Mouse (Mus musculus) limb, embryonic 15.5 days (tissue): ENCODE data around the gene Padi4. TPM values are rescaled to one million over a fixed set of nuclear protein-coding genes. Genes with fewer than 3 reads are reported as not detected.

Experiments used
- ATAC-seq: fragments of 200-750 bp; cut with Nextera tagmentation; 2 replicates; pipeline ENCODE4 v1.8.0; 2017; ENCODE audit warnings: low read depth, moderate TSS enrichment; ENCODE audit not compliant: insufficient number of reproducible peaks, low FRiP score, low TSS enrichment
- H3K27ac ChIP-seq: fragments of 300-500 bp; sonication (generic); 2 replicates; pipeline ENCODE4 v1.5.1; 2015; ENCODE audit warnings: moderate library complexity, mild to moderate bottlenecking, inconsistent platforms
- H3K27me3 ChIP-seq: fragments of 300-500 bp; sonication (generic); 2 replicates; pipeline ENCODE4 v1.6.1; 2015; ENCODE audit warnings: inconsistent platforms
- H3K36me3 ChIP-seq: fragments of 300-500 bp; sonication (generic); 2 replicates; pipeline ENCODE4 v1.6.1; 2015; ENCODE audit warnings: inconsistent platforms
- H3K4me1 ChIP-seq: fragments of 300-500 bp; sonication (generic); 2 replicates; pipeline ENCODE4 v1.6.1; 2015; ENCODE audit warnings: inconsistent platforms
- H3K4me2 ChIP-seq: fragments of 300-500 bp; sonication (generic); 2 replicates; pipeline ENCODE4 v1.6.1; 2015; ENCODE audit warnings: mild to moderate bottlenecking, inconsistent platforms
- H3K4me3 ChIP-seq: fragments of 300-500 bp; sonication (generic); 2 replicates; pipeline ENCODE4 v1.5.1; 2015; ENCODE audit warnings: mild to moderate bottlenecking, inconsistent platforms
- H3K9ac ChIP-seq: fragments of 300-500 bp; sonication (generic); 2 replicates; pipeline ENCODE4 v1.6.1; 2015; ENCODE audit warnings: inconsistent platforms
- H3K9me3 ChIP-seq: fragments of 300-500 bp; sonication (generic); 2 replicates; pipeline ENCODE4 v1.6.1; 2016; ENCODE audit warnings: inconsistent platforms
- WGBS: fragments of 180-500 bp; shearing (Covaris S2); methylation state at CpG from one replicate; pipeline ENCODE4 v1.1.7; 2015; 5-methylcytosine and 5-hydroxymethylcytosine counted together
- polyA plus RNA-seq: library from polyadenylated mRNA; unstranded; fragments of >200 nt; fragmentation: Nextera tagmentation; extraction: Ambion mirVana; gene quantifications from 2 replicates; pipeline ENCODE4 v1.2.1, GENCODE M21; 2015

The Padi4 gene
- polyA plus RNA-seq: 0.19 and 0.56 TPM in 2 replicates

DNA sequence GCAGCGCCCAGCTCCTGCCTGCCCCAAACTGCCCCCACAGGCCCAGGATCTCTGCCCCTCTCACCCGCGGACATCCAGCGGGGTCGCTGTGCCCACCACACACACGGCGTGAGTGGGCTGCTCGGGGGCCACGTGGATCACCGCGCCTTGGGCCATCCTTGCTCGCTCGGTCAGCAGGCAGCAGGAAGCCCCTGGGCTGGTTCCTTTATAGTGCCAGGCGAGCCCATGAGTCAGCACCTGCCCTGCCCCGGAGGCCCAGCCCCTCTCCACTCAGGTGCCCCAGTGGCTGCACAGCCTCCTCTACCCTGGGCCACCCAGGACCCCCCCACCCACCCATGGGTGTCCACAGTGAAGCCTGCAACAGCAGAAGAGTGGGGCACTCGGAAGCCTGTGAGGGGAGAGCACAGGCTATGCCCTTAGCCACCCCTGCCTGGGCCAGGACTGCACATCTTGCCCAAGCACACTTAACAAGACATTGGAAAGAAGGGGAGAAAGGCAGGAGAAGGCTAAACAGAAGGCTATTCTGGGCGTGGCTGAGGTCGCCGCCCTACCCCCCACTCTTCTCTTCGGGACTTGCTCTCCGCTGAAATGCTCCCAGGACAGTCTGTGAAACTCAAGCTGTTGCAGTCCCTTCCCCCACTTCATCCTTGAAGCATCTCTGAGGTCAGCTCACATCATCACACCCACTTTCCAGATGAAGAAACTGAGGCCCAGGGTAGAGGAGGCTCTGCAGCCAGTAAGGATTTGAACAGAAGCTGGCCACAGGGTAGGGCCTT, at the start of gene Padi4:
Padi4 (minus strand) TSS at position 212 of the 776 bp plus-strand sequence.
- Histone ChIP-seq H3K27me3 (no peaks in the 10 kb centered on the region), H3K4me2 (no peak within 1 kb of the TSS), H3K36me3 (no peaks in the 10 kb centered on the region), H3K9ac (no peak within 1 kb of the TSS), H3K27ac (no peak within 1 kb of the TSS), H3K4me3 (no peak within 1 kb of the TSS), H3K4me1 (peaks cover 8% of the 10 kb centered on the region; the same call in 1 of the 2 replicates), H3K9me3 (no peaks in the 10 kb centered on the region)
- WGBS: 83% methylated on average over 21 of the region's 21 CpGs
- ATAC-seq: no peak

DNA sequence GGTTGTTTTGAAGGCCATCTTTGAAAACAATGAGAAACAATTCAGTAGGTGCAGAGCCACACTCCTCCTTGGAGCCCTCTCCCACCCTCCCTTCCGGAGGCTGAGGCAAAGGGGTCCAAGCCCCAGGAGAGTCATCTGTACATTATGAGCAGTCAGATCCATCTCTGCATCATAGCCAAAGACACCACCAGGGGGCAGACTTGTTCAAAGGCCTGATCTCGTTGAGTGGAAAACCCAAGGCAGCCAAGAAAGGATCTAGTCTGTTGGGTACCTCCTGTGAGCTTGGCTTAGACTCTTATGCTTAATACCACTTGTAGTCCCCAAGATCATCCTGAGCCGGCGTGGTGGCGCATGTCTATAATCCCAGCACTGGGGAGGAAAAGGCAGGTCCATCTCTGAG, 48.0 kb upstream of the Padi4 start:
- Histone ChIP-seq H3K36me3 (no peaks in the 10 kb centered on the region), H3K9me3 (0 out of 2 replicates have a peak, but pooled peaks cover 5% of the 10 kb centered on the region), H3K9ac (no peak overlapping the region), H3K27me3 (no peaks in the 10 kb centered on the region), H3K4me2 (no peak overlapping the region), H3K4me1 (no peaks in the 10 kb centered on the region), H3K4me3 (no peak overlapping the region), H3K27ac (no peak overlapping the region)
- ATAC-seq: no peak
- WGBS: 78% methylated on average over 5 of the region's 5 CpGs

DNA sequence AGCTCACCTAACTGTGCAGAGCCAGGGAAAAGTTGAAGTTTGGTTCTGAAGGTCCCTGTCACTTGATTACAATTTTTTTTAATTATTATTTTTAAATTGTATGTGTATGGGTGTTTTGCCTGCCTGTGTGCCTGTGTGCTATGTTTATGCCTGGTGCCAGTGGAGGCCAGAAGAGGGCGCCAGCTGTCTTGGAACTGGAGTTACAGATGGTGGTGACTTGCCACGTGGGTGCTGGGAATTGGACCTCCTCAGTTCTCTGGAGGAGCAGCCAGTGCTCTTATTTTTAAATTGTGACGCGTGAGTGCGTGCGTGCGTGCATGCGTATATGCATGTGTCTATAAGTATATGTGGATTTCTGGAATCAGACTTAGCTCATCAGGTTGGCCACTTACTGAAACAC, 43.4 kb upstream of the Padi4 start:
- H3K27me3 ChIP-seq: no peaks in the 10 kb centered on the region
- no peaks in the 10 kb centered on the region for H3K36me3 ChIP-seq
- H3K9ac ChIP-seq: no peak overlapping the region
- whole genome bisulfite sequencing: 93% methylated on average over 8 of the region's 8 CpGs
- H3K4me2 ChIP-seq: no peak overlapping the region
- no peak overlapping the region for H3K27ac ChIP-seq
- H3K9me3 ChIP-seq: no peaks in the 10 kb centered on the region
- no peak overlapping the region for H3K4me3 ChIP-seq
- no peak for ATAC-seq
- peaks cover 27% of the 10 kb centered on the region for H3K4me1 ChIP-seq

DNA sequence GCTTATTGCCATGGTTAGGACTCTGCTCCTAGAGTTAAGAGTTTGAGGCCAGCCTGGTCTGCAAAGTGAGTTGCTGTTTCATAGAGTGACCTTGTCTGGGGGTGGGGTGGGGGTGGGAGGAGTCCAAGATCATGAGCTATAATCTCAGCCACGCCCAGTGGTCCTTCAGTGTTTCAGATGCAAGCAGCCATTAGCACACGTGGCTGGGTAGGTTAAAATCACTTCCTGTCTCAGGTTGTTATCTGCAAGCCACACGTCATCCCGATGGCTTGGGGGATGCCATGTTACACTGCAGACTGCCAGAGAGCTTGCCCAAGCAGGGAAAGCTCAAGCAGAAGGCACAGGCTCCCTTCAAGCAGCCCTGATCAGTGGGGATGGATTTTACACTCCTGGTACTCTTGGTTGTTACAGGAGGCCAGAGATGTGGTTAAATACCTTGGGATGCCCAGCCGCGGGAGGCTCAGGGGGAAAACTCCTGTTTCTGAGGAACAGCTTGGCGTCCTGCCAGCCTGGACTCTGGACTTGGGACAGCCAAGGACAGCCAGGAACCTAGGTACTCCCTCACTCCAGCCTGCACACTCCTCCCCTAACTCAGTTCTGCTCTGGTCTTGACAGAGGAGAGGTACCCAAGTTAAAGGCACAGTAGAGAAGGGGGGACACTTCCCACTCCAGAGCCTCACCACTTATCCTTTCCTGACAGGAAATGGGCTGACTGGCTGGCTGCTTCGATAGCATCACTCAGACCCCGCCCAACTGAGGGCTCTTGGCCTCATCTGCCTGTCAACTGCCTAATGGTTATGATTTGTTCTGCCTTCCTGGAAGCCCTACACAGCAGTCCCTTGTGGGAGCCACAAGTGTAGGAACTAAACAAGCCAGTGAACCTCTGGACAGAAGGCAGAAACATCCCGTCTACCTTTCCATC, 42.2 kb upstream of the Padi4 start:
- Histone ChIP-seq H3K27ac (no peak overlapping the region), H3K36me3 (no peaks in the 10 kb centered on the region), H3K4me2 (no peak overlapping the region), H3K9ac (no peak overlapping the region), H3K4me3 (no peak overlapping the region), H3K27me3 (no peaks in the 10 kb centered on the region), H3K9me3 (no peaks in the 10 kb centered on the region), H3K4me1 (peaks cover 33% of the 10 kb centered on the region)
- ATAC-seq: no peak
- WGBS: 35% methylated on average over 10 of the region's 10 CpGs

DNA sequence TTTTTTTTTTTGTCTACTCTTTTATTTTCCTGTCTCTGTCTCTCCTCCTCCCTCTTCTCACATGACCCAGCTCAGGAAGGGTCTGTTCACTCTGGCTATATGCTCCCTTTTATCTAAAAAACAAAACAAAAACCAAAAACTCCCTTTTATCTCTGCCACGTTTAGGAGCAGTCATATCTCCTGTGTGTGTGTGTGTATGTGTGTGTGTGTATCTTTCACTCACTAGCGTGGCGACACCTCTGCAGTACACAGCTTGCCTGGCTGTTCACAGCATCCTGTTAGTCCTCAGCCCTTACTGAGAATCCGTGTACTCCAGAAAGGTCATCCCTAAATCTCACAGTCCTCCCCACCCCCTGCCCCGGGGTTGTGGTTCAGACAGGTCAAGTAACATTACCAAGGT, 41.5 kb upstream of the Padi4 start:
- ATAC-seq: no peak
- Histone ChIP-seq H3K36me3 (no peaks in the 10 kb centered on the region), H3K27me3 (no peaks in the 10 kb centered on the region), H3K9me3 (no peaks in the 10 kb centered on the region), H3K27ac (no peak overlapping the region), H3K4me1 (peaks cover 33% of the 10 kb centered on the region), H3K4me3 (no peak overlapping the region), H3K9ac (no peak overlapping the region), H3K4me2 (no peak overlapping the region)
- 68% methylated on average over 5 of the region's 5 CpGs for WGBS

DNA sequence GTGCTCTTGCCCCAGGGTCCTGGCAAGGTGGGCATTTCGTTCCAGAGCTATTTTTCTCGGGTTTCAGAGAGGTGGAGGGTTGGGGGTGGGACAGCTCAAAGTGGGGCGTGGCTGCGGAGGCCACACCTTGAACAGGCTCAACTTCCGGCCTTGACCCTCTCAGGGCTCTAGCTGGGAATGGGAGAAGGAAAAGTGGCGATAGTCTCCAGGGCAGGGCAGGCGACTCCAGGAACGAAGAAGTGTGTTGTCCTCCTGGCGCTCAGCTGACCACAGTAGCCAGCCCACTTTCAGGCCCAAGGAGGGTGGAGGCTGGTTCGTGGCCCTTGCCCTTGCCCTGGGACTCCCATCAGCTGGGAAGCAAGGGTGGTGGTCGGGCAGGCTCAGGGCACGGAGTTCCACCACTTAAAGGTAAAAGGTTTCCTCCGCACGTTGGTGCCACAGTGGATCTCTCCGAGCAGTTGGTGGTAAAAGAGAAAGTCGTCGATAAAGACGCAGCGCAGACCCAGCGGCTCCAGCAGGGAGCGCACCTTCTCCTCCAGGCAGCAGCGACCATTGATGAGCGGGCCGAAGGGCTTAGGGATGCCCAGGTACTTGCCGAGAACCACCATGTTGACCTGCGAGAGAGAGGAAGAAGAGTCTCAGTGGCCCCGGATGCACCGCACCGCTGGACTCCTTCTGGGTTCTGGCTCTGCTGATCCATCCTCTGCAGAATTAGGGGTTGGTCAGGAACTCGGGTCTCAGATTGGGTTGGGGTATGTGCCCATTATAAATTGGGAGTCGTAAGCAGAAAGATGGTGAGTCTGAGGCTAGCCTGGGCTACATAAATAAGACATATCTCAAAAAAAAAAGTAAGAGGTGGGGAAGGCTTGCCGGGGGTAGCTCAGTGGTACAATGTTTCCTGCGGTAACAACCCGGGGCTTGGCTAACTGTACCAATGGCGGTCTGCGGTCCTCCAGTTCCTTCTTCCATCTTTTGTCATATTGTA, 40.5 kb upstream of the Padi4 start:
- ATAC-seq: no peak
- Histone ChIP-seq H3K4me1 (peaks cover 33% of the 10 kb centered on the region), H3K9me3 (no peaks in the 10 kb centered on the region), H3K36me3 (no peaks in the 10 kb centered on the region), H3K4me2 (peak overlapping the region; percentile 72), H3K4me3 (peak overlapping the region; percentile 45), H3K9ac (peak overlapping the region; percentile 34), H3K27ac (peak overlapping the region; percentile 44), H3K27me3 (no peaks in the 10 kb centered on the region)
- WGBS: 23% methylated on average over 36 of the region's 36 CpGs

DNA sequence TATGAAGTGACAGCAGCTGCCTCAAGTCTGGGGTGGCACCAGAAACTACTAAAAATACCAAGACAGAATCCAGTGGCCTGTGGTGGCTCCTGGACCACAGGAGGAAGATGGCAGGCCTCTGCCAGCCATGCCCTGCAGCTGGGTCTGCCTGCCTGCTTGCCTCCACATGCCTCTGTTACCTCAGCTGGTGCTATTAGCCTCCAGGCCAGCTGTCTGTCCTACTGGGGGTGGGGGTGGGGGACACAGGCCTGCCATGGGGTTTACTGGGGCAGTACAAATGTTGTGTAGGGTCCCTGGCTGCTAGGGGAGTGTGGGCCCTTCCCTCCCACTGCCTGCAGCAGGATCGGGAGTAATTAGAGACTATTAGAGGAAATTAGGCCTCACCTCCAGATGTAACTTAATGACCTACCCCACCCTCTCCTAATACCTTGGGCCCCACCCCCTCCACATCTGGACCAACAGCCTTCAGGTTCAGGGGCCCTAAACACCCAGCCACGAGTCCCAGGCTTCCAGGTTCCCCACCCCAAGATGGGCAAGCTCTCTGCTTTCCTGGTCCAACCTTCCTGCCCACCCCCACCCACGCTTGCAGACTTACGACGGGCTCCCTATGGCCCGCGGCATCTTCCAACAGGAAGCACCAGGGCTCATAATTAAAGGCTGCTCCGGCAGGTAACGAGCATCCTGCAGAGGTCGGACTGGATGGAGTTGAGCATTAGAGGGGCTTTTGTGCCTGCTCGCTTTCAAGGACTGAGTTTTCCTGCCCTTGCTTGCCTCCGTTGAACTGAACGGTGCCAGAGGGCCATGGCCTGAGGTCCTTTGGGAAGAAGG, 39.5 kb upstream of the Padi4 start:
- no peaks in the 10 kb centered on the region for H3K27me3 ChIP-seq
- no peak for ATAC-seq
- 11% methylated on average over 13 of the region's 13 CpGs for WGBS
- H3K27ac ChIP-seq: peak overlapping the region; percentile 44
- no peaks in the 10 kb centered on the region for H3K36me3 ChIP-seq
- H3K9ac ChIP-seq: no peak overlapping the region; the same call in 1 of the 2 replicates
- peaks cover 33% of the 10 kb centered on the region for H3K4me1 ChIP-seq
- H3K9me3 ChIP-seq: no peaks in the 10 kb centered on the region
- H3K4me2 ChIP-seq: peak overlapping the region; percentile 72
- H3K4me3 ChIP-seq: peak overlapping the region; percentile 45

DNA sequence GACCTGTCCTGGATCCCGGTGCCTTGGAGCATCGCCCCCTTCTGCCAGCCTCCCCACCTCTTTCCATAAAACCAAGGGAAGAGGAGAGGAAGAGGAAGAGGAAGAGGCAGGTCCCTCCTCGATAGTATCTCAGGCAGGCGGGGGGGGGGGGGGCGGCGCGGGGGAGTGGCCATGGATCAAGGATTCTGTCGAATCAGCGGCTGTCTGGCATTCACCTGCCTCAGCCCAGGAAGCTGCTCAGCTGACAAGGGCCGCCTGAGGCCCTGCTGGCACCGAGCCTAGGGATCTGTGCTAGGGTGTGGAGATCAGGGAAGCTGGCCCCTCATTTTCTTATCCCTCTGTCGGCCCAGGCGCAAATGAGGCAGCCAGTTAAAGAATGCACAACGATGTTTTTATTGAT, 38.6 kb upstream of the Padi4 start:
- H3K9me3 ChIP-seq: no peaks in the 10 kb centered on the region
- H3K9ac ChIP-seq: no peak overlapping the region
- ATAC-seq: no peak
- no peak overlapping the region for H3K4me3 ChIP-seq
- no peak overlapping the region for H3K27ac ChIP-seq
- no peak overlapping the region for H3K4me2 ChIP-seq
- no peaks in the 10 kb centered on the region for H3K27me3 ChIP-seq
- H3K4me1 ChIP-seq: peaks cover 33% of the 10 kb centered on the region
- H3K36me3 ChIP-seq: no peaks in the 10 kb centered on the region
- 16% methylated on average over 14 of the region's 14 CpGs for WGBS

DNA sequence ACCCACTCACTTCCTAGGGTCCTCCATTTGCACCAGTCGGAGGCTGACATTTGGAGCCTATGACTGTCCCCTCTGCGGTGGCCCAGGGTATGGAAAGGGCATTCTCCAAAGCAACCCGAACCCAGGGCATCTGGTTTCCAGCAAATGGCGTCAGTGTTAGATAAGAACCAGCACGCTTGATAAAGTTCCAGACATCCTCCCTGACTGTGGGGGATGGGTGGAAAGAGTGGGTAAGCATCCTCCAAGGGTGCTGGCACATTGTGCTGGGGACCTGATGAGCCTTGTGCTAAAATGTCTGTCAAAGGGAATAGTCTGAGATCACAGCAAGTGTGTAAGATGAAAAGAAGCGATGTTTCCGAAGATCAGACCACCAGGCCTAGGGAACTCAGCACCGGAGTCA, 38.2 kb upstream of the Padi4 start:
- WGBS: 54% methylated on average over 8 of the region's 8 CpGs
- no peaks in the 10 kb centered on the region for H3K27me3 ChIP-seq
- H3K27ac ChIP-seq: no peak overlapping the region
- H3K9ac ChIP-seq: no peak overlapping the region
- no peaks in the 10 kb centered on the region for H3K36me3 ChIP-seq
- no peak overlapping the region for H3K4me2 ChIP-seq
- ATAC-seq: no peak
- peaks cover 33% of the 10 kb centered on the region for H3K4me1 ChIP-seq
- H3K4me3 ChIP-seq: no peak overlapping the region
- no peaks in the 10 kb centered on the region for H3K9me3 ChIP-seq

DNA sequence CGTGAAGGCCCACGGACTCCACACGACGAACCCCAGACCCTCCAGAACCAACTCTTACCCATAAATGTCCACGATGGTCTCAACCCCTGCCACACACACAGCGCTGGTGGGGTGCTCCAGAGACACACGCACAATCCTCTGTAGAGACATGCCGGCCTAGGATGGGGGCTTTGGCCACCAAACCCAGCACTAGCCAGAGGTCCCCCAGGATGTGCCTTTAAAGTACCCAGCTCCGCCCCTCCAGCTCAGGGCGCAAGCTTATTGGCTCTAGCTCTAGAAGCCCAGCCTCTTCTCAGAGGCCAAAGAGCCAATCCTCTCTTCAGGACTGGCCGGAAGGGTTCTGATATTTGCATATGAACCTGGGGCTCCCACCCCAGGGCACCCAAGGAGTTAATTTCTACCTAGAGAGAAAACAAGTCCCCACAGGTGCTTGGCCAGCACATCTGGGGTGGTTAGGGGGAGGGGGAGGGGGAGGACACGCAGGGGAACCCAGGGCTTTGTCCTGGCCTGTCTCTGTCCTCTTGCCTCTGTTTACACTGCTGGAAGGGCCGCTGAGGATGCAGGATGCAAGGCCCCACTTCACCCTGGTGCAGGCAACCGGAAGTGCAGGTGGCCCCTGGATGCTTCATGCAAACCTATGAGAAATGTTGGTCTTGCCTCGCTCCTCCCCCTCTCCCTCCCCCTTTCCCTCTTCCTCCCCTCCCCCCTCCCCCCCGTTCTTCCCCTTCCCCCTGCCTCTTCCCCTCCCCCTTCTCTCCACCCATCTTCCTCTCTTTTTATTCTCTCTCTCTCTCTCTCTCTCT, 36.6 kb upstream of the Padi4 start, which contains the start of gene Padi3:
Padi3 (minus strand) TSS at position 191 of the 803 bp plus-strand sequence.
- Histone ChIP-seq H3K36me3 (no peaks in the 10 kb centered on the region), H3K27me3 (no peaks in the 10 kb centered on the region), H3K4me3 (no peak within 1 kb of the TSS), H3K9ac (no peak within 1 kb of the TSS), H3K4me1 (peaks cover 29% of the 10 kb centered on the region), H3K9me3 (no peaks in the 10 kb centered on the region), H3K27ac (no peak within 1 kb of the TSS), H3K4me2 (no peak within 1 kb of the TSS)
- WGBS: 70% methylated on average over 16 of the region's 16 CpGs
- no peak for ATAC-seq
